Mouse (Mus musculus) embryonic fibroblast, embryonic 13.5 days (primary cell): ENCODE data around the gene Atrnl1.

Experiments used
- CTCF ChIP-seq: IDR thresholded peaks from 2 replicates; pipeline ENCODE4 v1.5.1; 2011; ENCODE audit warnings: mild to moderate bottlenecking, control low read depth, low read length, moderate library complexity, borderline replicate concordance; ENCODE audit not compliant: insufficient read depth
- POLR2A ChIP-seq: IDR thresholded peaks from 2 replicates; pipeline ENCODE4 v1.6.1; 2011; ENCODE audit warnings: low read depth, mild to moderate bottlenecking, control low read depth, low read length, moderate library complexity

GRCm38 (mm10) chr19:58011636-58012035, 400.8 kb downstream of the Atrnl1 start:
- TF ChIP-seq POLR2A (no peak), CTCF (no peak)
